Comparison of ENCODE assay signal across 17 mouse cellular contexts in genomic region chr2:34235467-34236075, GRCm38 (mm10).
DNase-seq lines count a peak whose midpoint lies in the region; ATAC-seq and TF ChIP-seq lines count a peak whose summit lies in the region.
"Had no signal": no experiment of that assay in that cellular context is flagged by ENCODE, and none has a peak within 500 bp of the region (broad histone marks: within the 10 kb centered on the region; RNA-seq: fewer than 3 reads in every experiment).

No protein-coding gene starts in this region.

- no peak for TF ChIP-seq CTCF in liver, postnatal 0 days (IDR thresholded peaks at IDR 0.05; ENCODE audit: low read depth)

- H3K4me3 ChIP-seq in liver, postnatal 0 days (ENCODE audit: low read depth, low read length): no peak overlapping the region
- H3K4me3 ChIP-seq in liver, embryonic 12.5 days: no peak overlapping the region
- H3K4me3 ChIP-seq in midbrain, embryonic 10.5 days: no peak overlapping the region
- no peak overlapping the region for H3K4me3 ChIP-seq in neural tube, embryonic 13.5 days
- H3K4me3 ChIP-seq: heart, embryonic 10.5 days; limb, embryonic 15.5 days had no signal

- no peak overlapping the region for H3K27ac ChIP-seq in liver, postnatal 0 days (ENCODE audit: low read depth)
- no peak overlapping the region for H3K27ac ChIP-seq in liver, embryonic 12.5 days
- H3K27ac ChIP-seq in midbrain, embryonic 10.5 days (replicated peaks): peak overlapping the region; percentile 15
- H3K27ac ChIP-seq in neural tube, embryonic 13.5 days (replicated peaks): peak overlapping the region; percentile 61
- H3K27ac ChIP-seq: heart, embryonic 10.5 days; limb, embryonic 15.5 days had no signal

- no peak for ATAC-seq in liver, postnatal 0 days
- ATAC-seq in liver, embryonic 12.5 days: no peak
- ATAC-seq in neural tube, embryonic 13.5 days (ENCODE audit: low read depth): no peak
- no peak for ATAC-seq in erythroid progenitor cell, adult 5-6 weeks (replicated peaks; ENCODE audit: low FRiP score, poor library complexity, severe bottlenecking)

- peak; percentile 34 for DNase-seq in embryo, embryonic 10.5 days (ENCODE audit: low spot score)
- DNase-seq in embryo, embryonic 9.5 days (ENCODE audit: extremely low spot score): no peak
- no peak for DNase-seq in liver, postnatal 0 days
- no peak for DNase-seq in midbrain, embryonic 10.5 days (ENCODE audit: low spot score)
- no peak for DNase-seq in gastrocnemius, adult 8-10 months (ENCODE audit: low spot score in 2 of 2)
- DNase-seq: adrenal gland, postnatal 10 days; cerebellum, adult 9-10 months; embryo, embryonic 11 days; gastrocnemius, postnatal 25 days; heart, postnatal 14 days; kidney, adult 18-20 months had no signal

- no peak overlapping the region for H3K9ac ChIP-seq in liver, postnatal 0 days (replicated peaks)
- no peak overlapping the region for H3K9ac ChIP-seq in liver, embryonic 12.5 days
- no peak overlapping the region for H3K9ac ChIP-seq in neural tube, embryonic 13.5 days
- H3K9ac ChIP-seq: limb, embryonic 15.5 days had no signal

- WGBS in liver, postnatal 0 days (ENCODE audit: insufficient replicate concordance): 38% methylated on average over 8 of the region's 8 CpGs
- WGBS in liver, embryonic 12.5 days (ENCODE audit: insufficient replicate concordance): 60% methylated on average over 8 of the region's 8 CpGs
- 35% methylated on average over 8 of the region's 8 CpGs for WGBS in midbrain, embryonic 10.5 days
- 16% methylated on average over 8 of the region's 8 CpGs for WGBS in neural tube, embryonic 13.5 days

- H3K9me3 ChIP-seq in liver, postnatal 0 days (ENCODE audit: low read length): no peaks in the 10 kb centered on the region
- H3K9me3 ChIP-seq in liver, embryonic 12.5 days (replicated peaks): no peaks in the 10 kb centered on the region
- H3K9me3 ChIP-seq in midbrain, embryonic 10.5 days (replicated peaks): no peaks in the 10 kb centered on the region
- H3K9me3 ChIP-seq in neural tube, embryonic 13.5 days: no peaks in the 10 kb centered on the region
- H3K9me3 ChIP-seq: heart, embryonic 10.5 days; limb, embryonic 15.5 days had no signal

- H3K27me3 ChIP-seq in liver, postnatal 0 days (ENCODE audit: insufficient read depth, low read length): no peaks in the 10 kb centered on the region
- no peaks in the 10 kb centered on the region for H3K27me3 ChIP-seq in liver, embryonic 12.5 days (replicated peaks)
- H3K27me3 ChIP-seq in midbrain, embryonic 10.5 days (ENCODE audit: low read depth, poor library complexity, severe bottlenecking): no peaks in the 10 kb centered on the region
- no peaks in the 10 kb centered on the region for H3K27me3 ChIP-seq in neural tube, embryonic 13.5 days
- H3K27me3 ChIP-seq: CH12.LX; limb, embryonic 15.5 days had no signal

- peaks cover 2% of the 10 kb centered on the region; the same call in 1 of the 2 replicates for H3K4me1 ChIP-seq in liver, postnatal 0 days (ENCODE audit: insufficient read depth)
- peaks cover 6% of the 10 kb centered on the region for H3K4me1 ChIP-seq in liver, embryonic 12.5 days
- H3K4me1 ChIP-seq in midbrain, embryonic 10.5 days: peaks cover 81% of the 10 kb centered on the region
- H3K4me1 ChIP-seq in neural tube, embryonic 13.5 days (replicated peaks): peaks cover 69% of the 10 kb centered on the region

- TF ChIP-seq EP300 in liver, postnatal 0 days (IDR thresholded peaks at IDR 0.05; ENCODE audit: low read depth): no peak

- peak overlapping the region; percentile 27 for H3K4me2 ChIP-seq in liver, postnatal 0 days (ENCODE audit: low read depth, low read length)
- no peak overlapping the region for H3K4me2 ChIP-seq in liver, embryonic 12.5 days
- H3K4me2 ChIP-seq in neural tube, embryonic 13.5 days: peak overlapping the region; percentile 22
- H3K4me2 ChIP-seq: limb, embryonic 15.5 days had no signal

- no peaks in the 10 kb centered on the region for H3K36me3 ChIP-seq in liver, postnatal 0 days (replicated peaks; ENCODE audit: insufficient read depth, low read length)
- H3K36me3 ChIP-seq in liver, embryonic 12.5 days: no peaks in the 10 kb centered on the region
- no peaks in the 10 kb centered on the region for H3K36me3 ChIP-seq in midbrain, embryonic 10.5 days
- no peaks in the 10 kb centered on the region for H3K36me3 ChIP-seq in neural tube, embryonic 13.5 days
- H3K36me3 ChIP-seq: heart, embryonic 10.5 days; limb, embryonic 15.5 days had no signal

Comparison
In these comparisons a context has a peak if more than half of its experiments do, and no peak if none do; other contexts are left out.
1. H3K27ac ChIP-seq: peak in midbrain, embryonic 10.5 days (single experiment) and neural tube, embryonic 13.5 days (single experiment); none in liver, postnatal 0 days (single experiment) and liver, embryonic 12.5 days (single experiment).